Mouse (Mus musculus) layer of hippocampus, adult 9-11 months (tissue): ENCODE results near the gene Prpsap2.
"Not testable (repeated sequence)": the region's sequence is repeated elsewhere in the genome, so short reads cannot be mapped to it uniquely, and the experiment has no call there.

Source experiments
- DNase-seq: peaks from one replicate; pipeline ENCODE4 v3.0.0; 2022

Gene Prpsap2

DNA sequence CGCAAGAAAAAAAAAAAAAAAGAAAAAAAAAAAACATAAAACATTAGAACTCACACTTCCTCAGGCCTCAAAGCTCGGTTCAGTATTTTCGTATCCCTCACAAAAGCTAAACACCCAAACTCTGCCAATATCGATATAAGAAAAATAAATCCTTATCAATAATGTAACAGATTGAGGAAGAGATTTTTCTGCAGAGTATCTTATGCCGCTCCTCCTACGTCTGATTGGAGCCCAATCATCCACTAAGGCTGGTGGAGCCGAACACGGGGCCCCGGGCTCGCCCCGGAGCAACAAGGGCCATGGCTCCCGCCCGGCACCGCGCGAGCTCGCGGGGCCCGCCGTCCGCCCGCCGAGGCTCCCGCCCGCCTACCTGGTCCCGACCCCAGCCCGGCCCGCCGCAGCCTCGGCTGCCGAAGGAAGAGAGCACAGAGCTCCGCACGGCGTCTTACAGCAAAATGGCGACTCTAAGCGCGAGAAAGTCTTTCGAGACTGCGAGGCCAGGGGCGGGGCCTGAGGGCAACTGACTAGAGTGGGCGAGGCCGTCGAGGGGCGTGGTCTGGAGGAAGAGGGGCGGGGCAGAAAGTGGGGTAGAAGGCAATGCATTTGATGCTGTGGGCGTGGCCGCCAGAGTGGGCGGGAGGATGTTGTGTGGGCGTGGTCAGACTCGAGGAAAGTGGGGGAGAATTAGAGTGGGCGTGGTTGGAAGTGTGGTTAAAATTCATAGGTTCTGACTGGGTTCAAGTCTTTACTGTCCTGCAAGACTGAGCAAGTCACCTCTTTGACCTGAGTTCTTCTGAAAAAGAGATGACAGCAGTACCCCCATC is at the start of gene Prpsap2:
Gene Prpsap2, minus strand, starts transcription at position 505 of the 824 bp plus-strand sequence.
- DNase-seq: peak; percentile 98

DNA sequence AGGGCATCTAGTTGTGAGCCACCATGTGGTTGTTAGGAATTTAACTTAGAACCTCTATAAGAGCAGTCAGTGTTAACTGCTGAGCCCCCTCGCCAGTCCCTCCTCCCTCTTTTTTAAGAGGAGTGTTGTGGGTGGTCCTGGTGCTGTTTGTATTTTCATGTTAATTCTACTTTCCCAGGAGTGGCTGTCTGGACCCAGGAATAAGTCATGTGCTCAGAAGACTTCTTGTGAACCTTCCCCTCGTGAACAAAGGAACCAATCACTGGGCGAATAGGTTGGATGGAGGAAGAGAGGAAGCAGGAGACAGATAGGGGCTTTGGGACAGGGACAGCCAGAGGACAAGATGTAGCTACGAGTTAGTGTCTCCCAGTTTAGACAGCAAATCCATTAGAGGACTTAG is 47.9 kb upstream of the Prpsap2 start:
- no peak for DNase-seq

DNA sequence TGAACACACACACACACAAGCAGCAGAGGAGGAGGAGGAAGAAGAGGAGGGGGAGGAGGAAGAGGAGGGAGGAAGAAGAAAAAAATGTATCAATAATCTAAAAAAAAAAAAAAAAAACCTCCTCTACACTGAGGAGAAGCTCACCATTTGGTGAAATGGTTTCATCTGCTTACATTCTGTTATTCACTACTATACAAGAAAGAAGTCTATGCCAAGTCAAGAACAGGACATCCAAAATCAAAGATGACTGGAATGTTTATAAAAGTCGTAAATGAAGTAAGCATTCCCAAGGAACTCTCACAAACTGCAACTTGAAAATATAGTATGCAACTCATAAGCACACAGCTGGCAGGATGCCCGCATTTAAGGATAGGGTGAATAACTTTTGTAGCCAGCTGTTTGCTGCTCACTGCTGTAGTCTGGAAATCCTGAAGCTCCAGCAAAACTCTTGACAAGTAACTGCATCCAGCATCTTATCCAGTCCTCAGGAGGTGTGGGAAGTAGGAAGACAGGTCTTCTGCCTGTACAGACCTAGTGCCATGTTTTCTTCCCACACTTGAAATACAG is 46.7 kb upstream of the Prpsap2 start:
- DNase-seq: no peak

DNA sequence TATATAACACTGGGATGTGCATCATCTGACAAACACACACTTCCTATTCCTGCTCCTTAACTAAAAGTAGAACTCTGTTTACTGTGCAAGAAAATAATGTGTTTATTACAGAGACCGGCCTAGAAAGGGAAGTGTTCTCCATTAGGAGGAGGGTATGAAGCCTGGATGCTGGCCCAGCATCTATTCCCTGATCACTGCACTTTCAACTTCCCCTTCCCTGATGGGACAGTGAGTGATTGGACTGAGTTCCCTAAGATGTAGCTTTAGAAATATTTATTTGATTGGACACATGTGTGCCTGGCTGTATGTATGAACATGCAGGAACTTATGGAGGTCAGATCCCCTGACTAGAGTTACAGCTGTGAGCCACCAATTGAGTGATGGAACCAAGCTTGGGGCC is 31.6 kb upstream of the Prpsap2 start:
- DNase-seq: no peak

DNA sequence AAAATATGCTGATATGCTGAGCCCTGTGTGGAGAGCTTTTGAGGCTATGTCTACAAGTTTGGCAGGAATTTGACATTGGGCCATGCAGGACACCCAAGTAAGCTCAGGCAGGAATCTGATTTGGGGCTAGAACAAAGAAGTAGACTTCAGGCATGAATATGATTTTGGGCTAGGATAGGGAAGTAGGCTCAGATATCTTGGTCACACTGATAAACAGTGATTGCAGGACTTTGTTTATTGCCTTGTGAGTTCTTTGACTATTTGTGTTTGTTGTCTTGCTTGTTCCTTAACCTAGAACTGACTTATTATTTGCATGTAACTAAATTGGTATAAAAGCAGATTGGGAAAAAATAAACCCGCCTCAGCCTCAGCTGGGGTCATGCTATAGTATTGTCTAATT is 26.7 kb upstream of the Prpsap2 start:
- no peak for DNase-seq

DNA sequence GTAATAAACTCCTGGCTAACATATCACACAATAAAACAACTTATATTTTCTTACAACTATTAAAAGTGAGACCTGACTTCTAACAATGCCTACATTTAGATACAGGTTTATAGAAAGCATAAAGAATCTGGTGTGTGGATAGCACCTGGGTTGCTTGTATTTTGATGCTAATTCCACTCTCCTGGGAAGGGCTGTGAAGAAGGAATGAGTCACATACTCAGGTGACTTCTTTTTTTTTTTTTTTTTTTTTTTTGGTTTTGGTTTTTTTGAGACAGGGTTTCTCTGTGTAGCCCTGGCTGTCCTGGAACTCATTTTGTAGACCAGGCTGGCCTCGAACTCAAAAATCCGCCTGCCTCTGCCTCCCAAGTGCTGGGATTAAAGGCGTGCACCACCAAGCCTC is 20.6 kb upstream of the Prpsap2 start:
- DNase-seq: not testable (repeated sequence)

DNA sequence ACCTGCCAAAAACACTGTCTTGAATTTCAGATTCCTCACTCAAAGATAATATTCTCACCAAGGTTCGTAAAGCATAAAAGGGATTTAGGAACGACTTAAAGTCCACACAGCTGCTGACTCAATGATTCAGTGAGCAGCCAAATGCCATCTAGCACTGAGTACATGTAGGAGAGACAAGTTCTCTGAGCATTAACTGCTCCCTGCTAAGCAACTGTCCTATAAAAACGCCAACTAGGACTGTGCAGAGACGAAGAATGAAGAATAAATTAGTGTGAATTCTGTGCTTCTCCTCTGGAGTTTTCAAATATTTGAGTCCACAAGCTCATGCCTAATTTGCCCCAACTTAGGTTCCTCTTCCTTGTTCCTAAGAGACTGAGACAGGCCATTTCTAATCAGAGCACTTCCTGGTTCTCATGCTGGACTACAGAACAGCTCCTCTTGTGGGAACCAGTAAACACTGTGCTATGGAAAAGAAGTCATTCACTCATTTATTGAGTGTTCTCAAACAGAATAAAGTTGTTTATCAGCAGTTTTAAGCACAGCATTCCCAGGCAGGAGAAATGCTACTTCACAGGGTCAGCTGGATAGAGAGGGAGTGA is 12.8 kb upstream of the Prpsap2 start:
- DNase-seq: peak; percentile 75

DNA sequence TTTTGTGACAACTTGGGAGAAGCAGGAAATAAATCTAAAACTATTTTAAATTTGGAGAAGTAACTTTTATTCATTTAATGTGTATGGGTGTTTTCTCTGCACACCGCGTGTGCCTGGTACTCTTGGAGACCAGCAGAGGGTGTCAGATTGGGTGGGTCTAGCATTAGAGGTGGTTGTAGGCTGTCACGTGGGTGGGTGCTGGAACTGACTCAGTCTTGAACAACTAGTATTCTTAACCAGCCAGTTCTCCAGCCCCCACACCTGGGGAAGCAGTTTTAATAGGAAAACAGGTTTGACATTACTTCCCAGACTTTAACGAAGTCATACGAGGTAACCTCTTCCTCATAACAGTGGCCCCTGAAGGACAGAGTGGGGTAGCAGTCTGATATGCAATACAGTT is 1.4 kb downstream of the Prpsap2 start:
- DNase-seq: peak; percentile 45

DNA sequence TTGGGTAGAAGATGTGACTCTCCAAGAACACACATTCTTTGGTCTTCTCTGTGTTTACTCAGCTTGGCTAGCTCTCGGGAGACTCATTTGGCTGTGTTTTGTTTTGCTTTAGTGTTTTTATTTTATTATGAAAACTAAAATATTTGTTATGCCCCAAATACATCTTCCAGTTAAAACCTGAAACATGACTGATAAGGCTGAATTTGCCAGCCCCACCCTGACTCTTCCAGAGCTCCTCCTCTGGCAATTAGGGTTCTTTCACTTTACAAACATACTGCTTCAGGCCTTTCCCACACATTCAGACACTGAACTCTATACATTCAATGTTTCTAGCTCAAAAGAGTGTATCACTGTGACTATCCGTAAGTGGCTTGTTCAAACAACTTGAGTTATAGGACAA is 4.7 kb downstream of the Prpsap2 start:
- no peak for DNase-seq

DNA sequence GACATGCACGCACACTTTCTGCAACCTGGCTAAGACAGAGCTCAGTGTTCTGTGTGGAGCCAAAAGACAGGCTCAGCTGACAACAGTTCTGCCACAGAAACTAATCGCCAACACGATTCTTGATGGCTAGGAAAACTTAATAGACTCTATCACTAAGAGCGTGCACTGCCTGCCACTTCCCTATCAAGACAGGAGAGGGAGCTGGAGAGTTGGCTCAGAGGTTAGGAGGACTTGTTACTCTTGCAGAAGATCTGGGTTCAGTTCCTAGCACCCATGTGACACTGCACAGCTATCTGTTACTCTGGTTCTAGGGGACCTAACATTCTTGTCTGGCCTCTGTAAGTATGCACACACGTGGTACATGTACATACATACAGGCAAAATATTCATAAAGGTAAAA is 10.3 kb downstream of the Prpsap2 start:
- no peak for DNase-seq

DNA sequence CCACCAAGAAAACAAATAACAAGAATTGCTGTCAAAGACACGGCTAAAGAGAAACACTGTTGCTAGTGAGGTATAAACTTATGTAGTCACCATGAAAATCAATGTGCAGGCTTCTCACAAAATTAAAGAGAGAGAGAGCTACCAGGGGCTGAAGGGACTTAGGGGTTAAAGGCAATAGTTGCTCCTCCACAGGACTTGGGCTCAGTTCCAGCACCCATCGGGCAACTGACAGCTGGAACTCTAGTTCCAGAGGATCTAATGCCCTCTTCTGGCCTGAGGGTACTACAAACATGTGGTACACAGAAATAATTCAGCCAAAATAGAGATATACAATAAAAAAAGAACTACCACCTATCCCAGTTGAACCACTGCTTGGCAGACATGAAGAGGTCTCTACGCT is 14.7 kb downstream of the Prpsap2 start:
- DNase-seq: no peak

DNA sequence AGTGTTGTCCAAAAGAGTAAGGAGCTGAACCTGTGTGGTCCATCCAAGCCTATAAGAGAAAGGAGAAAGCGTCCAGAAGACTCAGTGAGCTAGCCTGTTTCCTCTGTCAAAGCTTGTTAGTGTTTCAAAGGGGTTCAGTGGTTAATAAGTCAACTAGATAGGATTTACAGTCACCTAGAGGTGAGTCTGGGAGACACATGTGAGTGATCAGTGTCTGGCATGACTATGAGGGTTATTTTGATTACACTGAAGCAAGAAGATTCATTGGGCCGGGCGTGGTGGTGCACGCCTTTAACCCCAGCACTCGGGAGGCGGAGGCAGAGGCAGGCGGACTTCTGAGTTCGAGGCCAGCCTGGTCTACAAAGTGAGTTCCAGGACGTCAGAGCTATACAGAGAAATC is 16.1 kb downstream of the Prpsap2 start:
- no peak for DNase-seq

DNA sequence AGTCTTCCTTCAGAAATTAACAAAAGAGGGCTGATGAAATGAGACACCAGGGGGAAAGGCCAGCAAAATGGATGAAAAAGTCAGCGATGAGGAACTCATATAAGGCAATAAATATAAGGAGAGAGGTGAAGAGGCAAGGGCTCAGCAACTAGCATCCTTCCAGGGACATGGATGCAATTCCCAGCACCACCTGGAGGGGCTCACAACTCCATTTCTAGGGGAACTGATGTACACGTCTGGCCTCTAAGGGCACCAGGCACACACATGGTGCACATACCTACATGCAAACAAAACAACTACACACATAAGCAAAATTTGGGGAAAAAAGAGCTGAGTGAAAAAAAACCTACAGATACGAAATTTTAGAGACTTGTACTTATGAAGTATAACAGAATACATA is 17.4 kb downstream of the Prpsap2 start:
- no peak for DNase-seq

DNA sequence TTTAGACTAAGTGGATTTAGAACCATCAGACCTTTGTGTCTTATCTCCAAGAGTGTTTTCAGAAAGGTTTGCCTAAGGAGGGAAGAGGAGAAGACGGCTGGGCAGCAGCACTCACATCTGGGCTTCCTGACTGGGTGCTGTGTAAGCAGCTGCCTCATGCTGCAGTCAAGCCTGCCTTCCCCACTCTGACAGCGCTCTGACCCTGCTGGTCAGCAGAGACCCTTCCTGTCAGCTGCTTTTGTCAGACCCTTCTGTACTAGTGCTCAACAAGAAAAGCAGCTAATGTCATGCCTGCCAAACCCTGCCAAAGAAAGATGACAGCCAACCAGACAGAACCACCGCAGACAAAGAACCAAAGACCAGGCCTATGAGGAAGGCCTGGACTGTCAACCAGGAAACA is 18.1 kb downstream of the Prpsap2 start:
- peak; percentile 41 for DNase-seq

DNA sequence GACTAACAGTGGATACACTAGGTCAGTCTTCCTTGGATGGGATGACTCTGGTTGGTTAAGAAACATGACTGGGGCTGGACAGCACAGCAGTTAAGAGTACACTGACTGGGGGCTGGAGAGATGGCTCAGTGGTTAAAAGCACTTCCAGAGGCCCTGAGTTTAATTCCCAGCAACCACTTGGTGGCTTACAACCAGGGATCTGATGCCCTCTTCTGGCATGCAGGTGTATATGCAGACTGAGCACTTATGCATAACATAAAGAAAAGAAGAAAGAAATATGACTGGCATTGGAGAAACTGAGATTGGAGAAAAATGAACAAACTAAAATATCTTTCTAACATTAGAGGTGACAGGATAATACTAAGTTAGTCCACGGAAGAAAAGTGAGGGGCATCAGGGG is 21.4 kb downstream of the Prpsap2 start:
- no peak for DNase-seq

DNA sequence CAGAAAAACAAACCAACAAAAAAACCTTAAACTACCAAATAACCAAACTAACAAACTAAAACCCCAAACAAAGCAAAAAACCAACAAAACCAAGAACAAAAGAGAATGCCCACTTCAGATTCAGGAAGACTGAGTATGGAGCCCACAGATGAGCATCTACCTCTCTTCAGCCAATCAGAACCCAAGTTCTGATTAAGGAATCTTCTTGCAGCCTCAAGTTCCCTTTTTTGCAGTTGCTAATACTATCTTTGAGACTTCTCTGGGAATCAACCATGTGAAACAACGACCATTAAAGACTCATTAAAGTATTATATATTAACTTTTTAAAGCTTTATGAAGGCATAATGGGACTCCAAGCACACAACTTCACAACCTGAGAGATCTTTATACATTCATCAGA is 24.6 kb downstream of the Prpsap2 start:
- no peak for DNase-seq

DNA sequence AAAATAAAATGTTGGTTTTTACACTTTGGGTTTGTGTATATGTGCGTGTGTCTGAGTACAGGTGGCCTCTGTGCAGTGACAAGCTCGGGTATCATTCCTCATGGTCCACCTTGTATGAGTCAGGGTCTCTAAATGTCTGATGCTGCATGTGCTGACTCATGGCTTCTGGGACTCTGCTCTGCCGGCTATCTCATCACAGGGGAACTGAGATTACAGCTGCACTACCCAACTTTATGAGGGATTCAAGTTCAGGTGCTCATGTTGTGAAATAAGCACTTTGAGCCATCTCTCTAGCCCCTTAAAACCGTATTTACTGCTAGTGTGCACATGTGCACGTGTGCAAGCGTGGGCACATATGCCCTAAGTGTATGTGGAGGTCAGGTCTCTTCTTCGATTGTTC is 29.2 kb downstream of the Prpsap2 start:
- DNase-seq: no peak

DNA sequence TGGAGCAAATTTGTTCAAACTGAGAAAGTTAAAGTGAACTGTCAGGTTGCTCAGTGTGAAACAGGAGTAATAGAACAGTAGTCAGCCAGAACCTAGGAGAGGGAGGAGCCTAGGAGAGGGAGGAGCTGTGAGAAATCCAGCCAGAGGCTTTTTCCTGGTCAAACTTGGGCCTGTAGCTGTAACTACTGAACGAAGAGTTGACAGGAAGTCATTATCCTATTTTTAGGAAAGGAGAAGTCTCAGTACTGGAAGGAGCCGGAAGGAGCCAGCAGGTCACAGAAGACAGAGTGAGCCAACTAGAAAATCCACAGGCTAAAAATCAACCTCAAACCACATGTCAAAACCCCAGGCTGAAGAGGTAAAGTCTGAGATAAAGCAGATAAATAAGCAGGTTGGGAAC is 33.9 kb downstream of the Prpsap2 start:
- DNase-seq: peak; percentile 59

DNA sequence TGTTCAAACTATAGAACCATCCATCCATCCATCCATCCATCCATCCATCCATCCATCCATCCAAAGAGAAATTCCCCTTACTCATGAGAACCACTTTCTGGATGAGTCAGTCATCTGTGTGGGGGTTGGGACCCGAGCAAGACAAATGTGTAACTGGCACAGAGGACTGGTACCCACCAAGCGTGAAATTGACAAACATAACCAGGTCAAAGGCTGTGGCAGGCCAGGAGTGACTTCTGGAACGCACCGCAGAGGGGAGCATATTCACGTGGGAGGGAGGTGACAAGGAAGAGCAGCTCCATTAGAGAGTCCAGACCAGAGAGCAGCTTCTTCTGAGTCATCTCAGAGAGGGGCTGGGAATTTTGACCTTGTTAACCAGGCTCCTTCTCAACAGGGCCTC is 39.8 kb downstream of the Prpsap2 start:
- DNase-seq: no peak

DNA sequence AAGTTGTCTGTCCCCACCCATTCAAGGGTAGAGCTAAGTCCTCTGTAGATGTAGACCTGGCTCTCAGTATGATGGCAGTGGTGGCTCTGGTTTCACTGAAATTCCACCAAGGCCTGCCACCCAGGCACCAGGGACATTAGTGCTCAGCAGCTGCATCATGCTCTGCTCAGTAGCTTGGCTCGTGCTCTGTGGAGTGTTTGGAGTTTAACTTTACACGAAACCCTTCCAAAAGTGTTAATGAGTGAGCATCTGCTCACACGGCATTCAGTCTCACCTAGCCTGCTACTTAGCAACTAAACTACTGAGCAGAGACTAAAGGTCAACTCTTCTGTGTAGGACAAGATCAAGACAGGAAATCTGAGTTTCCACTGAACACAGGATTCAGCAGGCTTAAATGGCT is 41.3 kb downstream of the Prpsap2 start, which contains the start of gene Slc5a10:
Gene Slc5a10, minus strand, starts transcription at position 191 of the 400 bp plus-strand sequence.
- no peak for DNase-seq

DNA sequence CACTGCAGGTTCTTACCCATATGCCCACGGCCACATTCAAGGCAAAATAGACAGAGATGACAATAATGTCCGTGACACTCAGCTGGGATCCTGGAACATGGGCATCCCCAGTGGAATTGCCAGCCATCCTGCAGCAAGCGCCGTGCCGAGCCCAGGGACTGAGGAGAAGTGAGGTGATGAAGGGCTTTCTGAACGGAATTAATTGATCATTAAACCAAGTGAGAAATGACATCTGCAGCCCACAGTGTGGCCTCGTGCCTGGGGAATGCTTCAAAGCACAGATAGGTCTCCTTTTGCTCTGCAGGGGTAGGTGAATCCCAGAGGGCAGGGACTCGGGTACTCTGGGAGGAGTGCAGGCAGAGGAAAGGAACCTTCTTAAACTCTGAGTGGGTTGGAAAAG is 42.1 kb downstream of the Prpsap2 start:
- DNase-seq: no peak

DNA sequence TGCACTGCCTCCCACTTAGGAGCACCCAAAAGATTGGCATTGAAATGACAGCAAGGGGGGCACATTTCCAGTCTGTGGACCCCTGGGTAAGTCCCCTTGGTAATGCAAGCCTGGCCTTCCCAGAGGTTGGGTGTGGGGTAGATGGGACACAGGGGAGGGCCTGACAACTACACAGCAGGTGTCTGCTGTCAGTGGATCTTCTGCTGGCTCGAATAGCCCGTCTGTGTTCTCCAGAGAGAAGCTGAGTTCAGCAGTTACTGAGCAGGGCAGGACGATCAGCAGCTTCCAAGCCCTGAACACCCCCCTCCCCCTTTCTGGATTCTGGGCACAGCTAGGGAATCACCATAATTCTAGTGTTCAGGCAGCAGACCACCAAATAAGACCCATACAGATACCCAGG is 42.5 kb downstream of the Prpsap2 start:
- DNase-seq: no peak

DNA sequence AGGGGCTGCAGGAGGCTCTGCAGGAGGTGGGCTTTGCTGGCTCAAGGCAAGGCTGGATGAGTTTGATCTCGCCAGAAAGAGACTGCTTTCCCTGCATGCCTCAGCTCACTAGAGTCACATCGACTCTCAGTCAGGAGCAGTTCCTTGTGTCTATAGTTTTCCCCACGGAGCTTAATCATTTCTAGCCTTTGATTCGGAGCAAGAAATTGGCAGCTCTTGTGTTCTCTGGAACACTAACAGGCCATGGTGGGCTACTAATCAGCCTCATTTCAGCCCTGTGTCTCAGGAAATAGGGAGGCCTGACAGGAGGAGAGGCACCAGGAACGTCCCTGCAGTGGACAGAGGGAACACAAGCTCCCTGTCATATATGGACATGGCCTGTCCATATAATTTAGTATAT is 43.9 kb downstream of the Prpsap2 start:
- DNase-seq: no peak

DNA sequence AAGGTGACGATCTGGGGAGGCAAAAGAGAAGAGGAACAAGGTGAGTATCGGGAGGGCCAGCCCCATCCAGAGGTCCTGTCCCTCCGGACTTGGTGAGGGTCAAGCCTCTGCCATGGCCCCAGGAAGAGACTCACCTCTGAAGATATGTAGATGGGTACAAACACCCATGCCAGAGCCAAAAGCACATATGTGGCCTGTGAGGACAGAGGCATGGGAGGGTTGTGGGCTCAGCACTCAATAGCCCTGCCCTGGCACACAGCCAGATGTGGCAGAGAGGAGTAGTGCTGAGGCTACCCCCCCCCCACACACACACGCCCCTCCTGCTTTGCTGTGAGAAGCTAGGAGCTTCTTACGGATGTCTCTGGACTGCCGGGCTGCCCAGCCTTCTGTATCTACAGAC is 46.8 kb downstream of the Prpsap2 start:
- no peak for DNase-seq
